ENCODE assay signal across 1 mouse cellular context in the genomic region with DNA sequence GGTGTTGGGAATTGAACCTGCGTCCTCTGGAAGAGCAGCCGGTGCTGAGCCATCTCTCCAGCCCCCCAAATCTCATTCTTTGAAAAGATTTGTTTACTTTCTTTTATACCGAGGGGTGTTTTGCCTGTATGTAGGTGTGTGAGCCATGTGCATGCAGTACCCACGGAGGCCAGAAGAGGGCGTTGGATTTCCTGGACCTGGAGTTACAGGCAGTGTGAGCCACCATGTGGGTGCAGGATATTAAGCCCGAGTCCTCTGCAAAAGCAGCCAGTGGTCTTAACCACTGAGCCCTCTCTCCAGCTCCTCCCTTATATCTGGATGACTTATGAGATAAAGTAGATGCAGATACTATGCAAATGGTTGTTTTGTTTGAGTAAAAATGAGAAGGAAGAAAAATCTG.
TF ChIP-seq lines count a peak whose summit lies in the region.

No protein-coding gene starts in this region.

TF ChIP-seq in ES-E14, 5 proteins besides CTCF, POLR2A, EP300 and RAD21:
- peak; percentile 30; the same call in 1 of the 2 replicates for TF ChIP-seq ZC3H11A (IDR thresholded peaks at IDR 0.05; ENCODE audit: borderline replicate concordance, low read depth, low read length)
- no peak for TF ChIP-seq ZNF384 (IDR thresholded peaks at IDR 0.05; ENCODE audit: low read depth, low read length)
- TF ChIP-seq HCFC1 (IDR thresholded peaks at IDR 0.05; ENCODE audit: borderline replicate concordance, insufficient read depth, low read length): no peak
- TF ChIP-seq MAFK (IDR thresholded peaks at IDR 0.05; ENCODE audit: insufficient read depth, low read depth, low read length): no peak
